Mouse (Mus musculus) kidney, embryonic 16.5 days (tissue): ENCODE measurements at regions not wholly inside any gene's neighbourhood (a gene's known extent, or its start where the extent isn't known, plus 50 kb on each side); places are given as distances from the start of the nearest gene placed in this dataset.
A peak's percentile ranks its signal among the peaks of the same experiment; 100 is the strongest.

Source experiments
- ATAC-seq: fragments of 200-750 bp; cut with Nextera tagmentation; 2 replicates; pipeline ENCODE4 v1.8.0; 2017; ENCODE audit warnings: moderate TSS enrichment; ENCODE audit not compliant: low FRiP score, low TSS enrichment
- H3K27ac ChIP-seq: fragments of 300-500 bp; sonication (generic); 2 replicates; pipeline ENCODE4 v1.5.1; 2014; ENCODE audit warnings: low read length
- H3K27me3 ChIP-seq: fragments of 300-500 bp; sonication (generic); 2 replicates; pipeline ENCODE4 v1.6.1; 2014; ENCODE audit warnings: low read length, control low read depth, mixed read lengths; ENCODE audit not compliant: insufficient read depth
- H3K36me3 ChIP-seq: fragments of 300-500 bp; sonication (generic); 2 replicates; pipeline ENCODE4 v1.6.1; 2014; ENCODE audit warnings: low read length, control low read depth, mixed read lengths; ENCODE audit not compliant: insufficient read depth
- H3K4me1 ChIP-seq: fragments of 300-500 bp; sonication (generic); 2 replicates; pipeline ENCODE4 v1.6.1; 2014; ENCODE audit warnings: low read length, control low read depth, mixed read lengths; ENCODE audit not compliant: insufficient read depth
- H3K4me2 ChIP-seq: fragments of 300-500 bp; sonication (generic); replicated peaks from 2 replicates; pipeline ENCODE4 v1.6.1; 2014; ENCODE audit warnings: low read depth, low read length
- H3K4me3 ChIP-seq: fragments of 300-500 bp; sonication (generic); 2 replicates; pipeline ENCODE4 v1.5.1; 2014; ENCODE audit warnings: mild to moderate bottlenecking, low read length
- H3K9ac ChIP-seq: fragments of 300-500 bp; sonication (generic); replicated peaks from 2 replicates; pipeline ENCODE4 v1.6.1; 2014; ENCODE audit warnings: low read length
- H3K9me3 ChIP-seq: fragments of 300-500 bp; sonication (generic); 2 replicates; pipeline ENCODE4 v1.6.1; 2016; ENCODE audit warnings: low read length, control low read depth
- WGBS: fragments of 180-500 bp; shearing (Covaris S2); extraction: QIAGEN DNeasy Blood & Tissue Kit; methylation state at CpG from one replicate; pipeline ENCODE4 v1.1.7; 2014; 5-methylcytosine and 5-hydroxymethylcytosine counted together

DNA sequence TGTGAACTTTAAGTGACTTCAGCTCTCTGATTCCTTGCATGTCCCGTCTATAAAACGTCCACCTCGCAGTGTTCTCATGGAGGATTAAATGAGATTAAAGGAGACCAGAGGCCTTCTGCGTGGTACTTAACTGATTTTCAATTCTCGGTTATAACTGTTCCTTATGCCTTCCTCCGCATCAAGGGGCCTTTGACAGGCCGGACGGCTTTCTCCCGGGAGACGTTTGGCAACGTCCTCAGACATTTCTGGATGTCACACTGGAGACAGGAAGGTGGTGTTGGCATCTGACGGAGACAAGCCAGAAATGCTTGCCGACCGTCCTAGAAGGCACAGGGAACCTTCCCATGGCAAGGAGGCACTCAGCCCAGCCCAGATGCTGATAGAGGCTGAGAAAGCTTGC, 532.2 kb upstream of the Tbx3 start:
- peak overlapping the region; percentile 35; the same call in 1 of the 2 replicates for H3K4me3 ChIP-seq
- ATAC-seq = no peak
- H3K9ac ChIP-seq = peak overlapping the region; percentile 7; the same call in 1 of the 2 replicates
- 40% methylated on average over 14 of the region's 14 CpGs for WGBS
- H3K9me3 ChIP-seq = no peaks in the 10 kb centered on the region
- peak overlapping the region; percentile 51 for H3K4me2 ChIP-seq
- no peaks in the 10 kb centered on the region for H3K27me3 ChIP-seq
- peak overlapping the region; percentile 77 for H3K27ac ChIP-seq
- peaks cover 29% of the 10 kb centered on the region for H3K4me1 ChIP-seq
- no peaks in the 10 kb centered on the region for H3K36me3 ChIP-seq

GRCm38 (mm10) chr5:119139336-119139735, 531.1 kb upstream of the Tbx3 start:
- H3K4me3 ChIP-seq = no peak overlapping the region
- H3K36me3 ChIP-seq = no peaks in the 10 kb centered on the region
- no peak overlapping the region for H3K9ac ChIP-seq
- whole genome bisulfite sequencing = 48% methylated on average over 7 of the region's 7 CpGs
- peaks cover 29% of the 10 kb centered on the region for H3K4me1 ChIP-seq
- no peak for ATAC-seq
- H3K4me2 ChIP-seq = no peak overlapping the region
- H3K27ac ChIP-seq = no peak overlapping the region
- no peaks in the 10 kb centered on the region for H3K9me3 ChIP-seq
- no peaks in the 10 kb centered on the region for H3K27me3 ChIP-seq

DNA sequence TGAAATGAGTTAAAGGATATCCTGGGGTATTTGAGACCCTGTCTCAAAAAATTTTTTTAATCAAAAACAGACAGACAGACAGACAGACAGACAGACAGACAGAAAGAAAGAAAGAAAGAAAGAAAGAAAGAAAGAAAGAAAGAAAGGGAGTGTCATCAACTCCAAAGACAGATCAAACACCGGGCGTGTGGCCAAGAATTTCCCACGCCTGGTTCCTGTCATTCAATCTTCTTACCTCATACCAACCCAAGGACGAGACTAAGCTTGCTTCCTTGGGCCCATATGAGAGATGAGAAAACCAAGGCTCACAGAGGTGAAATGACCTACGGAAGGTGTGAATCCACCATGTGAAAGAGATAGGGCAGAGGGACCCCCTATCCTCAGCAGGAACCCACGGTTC, 530.7 kb upstream of the Tbx3 start:
- Histone ChIP-seq H3K4me3 (no peak overlapping the region), H3K27ac (no peak overlapping the region), H3K4me2 (no peak overlapping the region), H3K36me3 (no peaks in the 10 kb centered on the region), H3K9me3 (no peaks in the 10 kb centered on the region), H3K27me3 (no peaks in the 10 kb centered on the region), H3K4me1 (peaks cover 29% of the 10 kb centered on the region), H3K9ac (no peak overlapping the region)
- WGBS = 82% methylated on average over 6 of the region's 6 CpGs
- no peak for ATAC-seq

GRCm38 (mm10) chr5:119143411-119143810, 527.1 kb upstream of the Tbx3 start:
- WGBS = 55% methylated on average over 8 of the region's 8 CpGs
- H3K4me1 ChIP-seq = peaks cover 10% of the 10 kb centered on the region
- no peak for ATAC-seq
- no peak overlapping the region for H3K9ac ChIP-seq
- H3K27me3 ChIP-seq = no peaks in the 10 kb centered on the region
- peaks cover 3% of the 10 kb centered on the region; the same call in 1 of the 2 replicates for H3K9me3 ChIP-seq
- no peak overlapping the region for H3K27ac ChIP-seq
- H3K36me3 ChIP-seq = no peaks in the 10 kb centered on the region
- no peak overlapping the region for H3K4me2 ChIP-seq
- no peak overlapping the region for H3K4me3 ChIP-seq

DNA sequence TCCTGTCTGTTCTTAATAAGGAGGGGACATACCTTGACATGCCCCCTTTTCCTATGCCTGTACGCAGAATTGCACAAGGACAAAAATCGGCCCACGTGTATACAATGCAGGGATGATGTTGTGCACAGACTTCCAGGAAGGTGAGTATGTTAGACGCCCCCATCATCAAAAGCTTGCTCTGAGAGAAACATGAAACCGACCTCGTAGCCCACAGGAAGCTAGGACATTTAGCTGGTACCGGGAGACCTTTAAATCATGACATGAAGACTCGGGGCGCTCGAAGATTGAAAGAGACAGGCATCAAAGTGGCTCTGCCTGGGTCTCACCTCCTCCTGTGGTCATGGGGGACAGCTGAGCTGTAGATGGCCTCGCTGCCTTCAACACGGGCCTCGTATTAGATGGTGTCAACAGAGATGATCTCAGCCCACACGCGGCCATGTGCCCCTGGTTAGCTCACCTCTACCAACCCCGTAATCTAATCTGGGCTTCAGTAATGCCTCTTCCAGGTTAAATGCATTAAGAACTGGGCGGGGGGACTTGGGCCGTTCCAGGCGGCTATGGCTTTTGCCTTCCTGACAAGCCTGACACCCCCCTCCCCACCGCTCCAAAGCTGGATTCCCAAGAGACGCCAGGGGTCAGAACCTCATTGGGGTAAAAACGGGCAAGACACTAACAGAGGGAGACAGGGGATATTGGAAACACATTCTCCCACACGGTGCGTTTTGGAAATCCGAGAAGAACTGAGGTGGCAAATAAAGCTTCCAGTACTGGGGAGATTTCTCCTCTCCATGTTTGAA, 520.9 kb upstream of the Tbx3 start:
- Histone ChIP-seq H3K9ac (no peak overlapping the region), H3K36me3 (no peaks in the 10 kb centered on the region), H3K9me3 (peaks cover 3% of the 10 kb centered on the region; the same call in 1 of the 2 replicates), H3K4me1 (0 out of 2 replicates have a peak, but pooled peaks cover 3% of the 10 kb centered on the region), H3K27ac (no peak overlapping the region), H3K4me3 (no peak overlapping the region), H3K27me3 (no peaks in the 10 kb centered on the region), H3K4me2 (no peak overlapping the region)
- WGBS = 31% methylated on average over 25 of the region's 25 CpGs
- ATAC-seq = no peak

GRCm38 (mm10) chr5:119153086-119153485, 517.4 kb upstream of the Tbx3 start:
- H3K4me2 ChIP-seq = no peak overlapping the region
- WGBS = 88% methylated on average over 5 of the region's 5 CpGs
- H3K27ac ChIP-seq = no peak overlapping the region
- 0 out of 2 replicates have a peak, but pooled peaks cover 3% of the 10 kb centered on the region for H3K4me1 ChIP-seq
- no peaks in the 10 kb centered on the region for H3K36me3 ChIP-seq
- H3K27me3 ChIP-seq = no peaks in the 10 kb centered on the region
- no peak overlapping the region for H3K4me3 ChIP-seq
- no peak for ATAC-seq
- H3K9me3 ChIP-seq = peaks cover 9% of the 10 kb centered on the region
- no peak overlapping the region for H3K9ac ChIP-seq

GRCm38 (mm10) chr5:119156638-119157037, 513.8 kb upstream of the Tbx3 start:
- WGBS = 87% methylated on average over 6 of the region's 6 CpGs
- no peak overlapping the region for H3K9ac ChIP-seq
- peaks cover 9% of the 10 kb centered on the region for H3K9me3 ChIP-seq
- ATAC-seq = no peak
- no peak overlapping the region for H3K27ac ChIP-seq
- no peaks in the 10 kb centered on the region for H3K27me3 ChIP-seq
- H3K4me1 ChIP-seq = no peaks in the 10 kb centered on the region
- no peak overlapping the region for H3K4me3 ChIP-seq
- H3K36me3 ChIP-seq = no peaks in the 10 kb centered on the region
- no peak overlapping the region for H3K4me2 ChIP-seq

GRCm38 (mm10) chr5:119158171-119158570, 512.3 kb upstream of the Tbx3 start:
- no peak for ATAC-seq
- Histone ChIP-seq H3K4me3 (no peak overlapping the region), H3K9ac (no peak overlapping the region), H3K4me2 (no peak overlapping the region), H3K27ac (no peak overlapping the region), H3K27me3 (no peaks in the 10 kb centered on the region), H3K4me1 (no peaks in the 10 kb centered on the region), H3K9me3 (peaks cover 9% of the 10 kb centered on the region), H3K36me3 (no peaks in the 10 kb centered on the region)
- WGBS = 77% methylated on average over 4 of the region's 4 CpGs

DNA sequence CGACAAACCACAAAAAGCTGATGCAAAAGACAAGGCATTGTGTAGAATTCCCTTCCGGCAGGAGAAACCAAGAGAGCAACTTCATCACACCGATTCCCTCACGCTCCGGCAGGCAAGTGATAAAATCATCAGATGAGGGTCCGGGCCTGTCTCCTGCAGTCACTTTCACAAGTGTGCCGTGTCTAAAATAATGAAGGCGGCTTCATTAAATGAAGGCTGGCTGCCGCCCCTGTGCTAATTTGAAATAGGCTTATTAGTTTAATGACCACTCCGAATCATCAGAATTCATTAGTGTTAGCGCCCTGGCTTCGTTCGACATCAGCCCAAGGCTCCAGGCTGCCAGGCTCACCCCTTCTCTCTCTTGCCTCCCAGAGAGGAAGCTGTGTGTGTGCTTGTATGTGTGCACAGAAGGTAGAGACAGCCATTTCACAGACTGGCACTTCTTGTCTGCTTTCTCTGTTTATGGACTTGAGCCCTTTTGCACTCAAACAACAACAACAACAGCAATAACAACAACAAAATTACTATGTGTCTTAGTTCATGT, 508.3 kb upstream of the Tbx3 start:
- Histone ChIP-seq H3K4me3 (no peak overlapping the region), H3K27ac (no peak overlapping the region), H3K9me3 (no peaks in the 10 kb centered on the region), H3K4me1 (no peaks in the 10 kb centered on the region), H3K4me2 (no peak overlapping the region), H3K27me3 (no peaks in the 10 kb centered on the region), H3K36me3 (no peaks in the 10 kb centered on the region), H3K9ac (no peak overlapping the region)
- 83% methylated on average over 13 of the region's 13 CpGs for WGBS
- no peak for ATAC-seq

GRCm38 (mm10) chr5:119167718-119168117, 502.8 kb upstream of the Tbx3 start:
- Histone ChIP-seq H3K4me1 (no peaks in the 10 kb centered on the region), H3K9ac (no peak overlapping the region), H3K9me3 (no peaks in the 10 kb centered on the region), H3K27ac (no peak overlapping the region), H3K27me3 (no peaks in the 10 kb centered on the region), H3K36me3 (no peaks in the 10 kb centered on the region), H3K4me2 (no peak overlapping the region), H3K4me3 (no peak overlapping the region)
- no peak for ATAC-seq
- WGBS = 70% methylated on average over 17 of the region's 17 CpGs
